Mouse (Mus musculus) CH12.LX (cell line): Measurements from ENCODE around the gene Hexdc. TPM values are rescaled to one million over a fixed set of nuclear protein-coding genes. Genes with fewer than 3 reads are reported as not detected.

Source experiments
- DNase-seq: peaks from one replicate; pipeline ENCODE4 v3.0.0-alpha.2; 2013; ENCODE audit errors: extremely low read depth
- H3K27ac ChIP-seq: 2 replicates; pipeline ENCODE4 v1.5.1; 2012; ENCODE audit warnings: low read depth, mild to moderate bottlenecking, control low read depth, moderate library complexity; ENCODE audit not compliant: insufficient read depth
- H3K27me3 ChIP-seq: replicated peaks from 2 replicates; pipeline ENCODE3; 2012; ENCODE audit warnings: inconsistent platforms
- H3K36me3 ChIP-seq, 2 experiments: replicated peaks in 1 of 2; 2 replicates each; pipeline versions ENCODE3 to v1.6.1; 2012; ENCODE audit warnings: inconsistent platforms in 1 of 2, low read length in 1 of 2, mild to moderate bottlenecking in 1 of 2, mixed read lengths in 1 of 2, moderate library complexity in 1 of 2; ENCODE audit not compliant: control insufficient read depth in 1 of 2, insufficient read depth in 1 of 2
- H3K4me1 ChIP-seq, 2 experiments: 2 replicates each; pipeline ENCODE4 v1.6.1; 2012; ENCODE audit warnings: inconsistent platforms in 1 of 2, moderate library complexity in 1 of 2; ENCODE audit not compliant: insufficient read depth in 2 of 2, control insufficient read depth in 1 of 2
- H3K4me2 ChIP-seq: 2 replicates; pipeline ENCODE4 v1.6.1; 2012; ENCODE audit warnings: low read depth, mild to moderate bottlenecking, control low read depth; ENCODE audit not compliant: poor library complexity, insufficient read depth, severe bottlenecking
- H3K4me3 ChIP-seq, 3 experiments: fragments of 150-350 bp in 1 of 3; sonication (generic) in 1 of 3; replicated peaks in 1 of 3; 2 replicates each; pipeline versions ENCODE3 to v1.5.1; 2011 to 2012; ENCODE audit warnings: low read depth in 2 of 3, low read length in 2 of 3, mild to moderate bottlenecking in 2 of 3, moderate library complexity in 2 of 3, control low read depth in 1 of 3, improper control_type of control experiment in 1 of 3, inconsistent platforms in 1 of 3, mixed read lengths in 1 of 3; ENCODE audit not compliant: poor library complexity in 1 of 3
- H3K79me2 ChIP-seq: replicated peaks from 2 replicates; pipeline ENCODE4 v1.6.1; 2012; ENCODE audit warnings: mild to moderate bottlenecking, moderate library complexity; ENCODE audit not compliant: control insufficient read depth, poor library complexity, insufficient read depth, severe bottlenecking; ENCODE audit errors: extremely low read depth
- H3K9ac ChIP-seq: 2 replicates; pipeline ENCODE4 v1.6.1; 2012; ENCODE audit warnings: low read depth, mild to moderate bottlenecking, control low read depth, moderate library complexity; ENCODE audit not compliant: insufficient read depth
- H3K9me3 ChIP-seq: replicated peaks from 2 replicates; pipeline ENCODE3; 2012; ENCODE audit warnings: low read length, inconsistent platforms, mixed read lengths
- CHD2 ChIP-seq: IDR thresholded peaks from 2 replicates; pipeline ENCODE4 v1.6.1; 2011; ENCODE audit warnings: low read length, improper control_type of control experiment
- CTCF ChIP-seq, 2 experiments: IDR thresholded peaks in 1 of 2; conservative IDR thresholded peaks in 1 of 2; 2 replicates each; pipeline ENCODE4 v1.5.1; 2011 to 2012; ENCODE audit warnings: low read depth in 2 of 2, low read length in 2 of 2, improper control_type of control experiment in 1 of 2, inconsistent platforms in 1 of 2, mild to moderate bottlenecking in 1 of 2, moderate library complexity in 1 of 2
- ETS1 ChIP-seq: conservative IDR thresholded peaks from 2 replicates; pipeline ENCODE4 v1.6.1; 2012; ENCODE audit warnings: low read depth, mild to moderate bottlenecking, inconsistent platforms, low read length, improper control_type of control experiment, moderate library complexity
- GABPA ChIP-seq: IDR thresholded peaks from 2 replicates; pipeline ENCODE4 v1.6.1; 2012; ENCODE audit warnings: low read depth, low read length, improper control_type of control experiment, inconsistent platforms; ENCODE audit not compliant: insufficient replicate concordance
- HCFC1 ChIP-seq: IDR thresholded peaks from 2 replicates; pipeline ENCODE4 v1.6.1; 2012; ENCODE audit warnings: low read depth, mild to moderate bottlenecking, inconsistent platforms, low read length, improper control_type of control experiment
- IRF4 ChIP-seq: IDR thresholded peaks from 2 replicates; pipeline ENCODE4 v1.6.1; 2014; ENCODE audit warnings: low read depth, mild to moderate bottlenecking, inconsistent platforms, low read length, improper control_type of control experiment
- JUN ChIP-seq: IDR thresholded peaks from 2 replicates; pipeline ENCODE4 v1.6.1; 2011; ENCODE audit warnings: low read depth, mild to moderate bottlenecking, low read length, improper control_type of control experiment, moderate library complexity; ENCODE audit not compliant: insufficient read depth
- KAT2A ChIP-seq: IDR thresholded peaks from 2 replicates; pipeline ENCODE4 v1.6.1; 2012; ENCODE audit warnings: low read length, improper control_type of control experiment, inconsistent platforms; ENCODE audit not compliant: insufficient replicate concordance
- MAFK ChIP-seq: IDR thresholded peaks from 2 replicates; pipeline ENCODE4 v1.6.1; 2011; ENCODE audit warnings: low read length, improper control_type of control experiment; ENCODE audit not compliant: insufficient replicate concordance
- MXI1 ChIP-seq: IDR thresholded peaks from 2 replicates; pipeline ENCODE4 v1.6.1; 2011; ENCODE audit warnings: mild to moderate bottlenecking, low read depth, low read length, improper control_type of control experiment
- NELFE ChIP-seq: IDR thresholded peaks from 2 replicates; pipeline ENCODE4 v1.6.1; 2011; ENCODE audit warnings: low read depth, low read length, improper control_type of control experiment
- POLR2A ChIP-seq: IDR thresholded peaks from 2 replicates; pipeline ENCODE4 v1.6.1; 2011; ENCODE audit warnings: low read depth, mild to moderate bottlenecking, improper control_type of control experiment, low read length
- POLR2AphosphoS2 ChIP-seq: IDR thresholded peaks from 2 replicates; pipeline ENCODE4 v1.6.1; 2011; ENCODE audit warnings: low read depth, low read length, improper control_type of control experiment
- SMC3 ChIP-seq: IDR thresholded peaks from 2 replicates; pipeline ENCODE4 v1.6.1; 2011; ENCODE audit warnings: low read depth, low read length, improper control_type of control experiment
- ZKSCAN1 ChIP-seq: IDR thresholded peaks from 2 replicates; pipeline ENCODE4 v1.6.1; 2012; ENCODE audit warnings: low read depth, inconsistent platforms, low read length, improper control_type of control experiment, borderline replicate concordance
- ZMIZ1 ChIP-seq: IDR thresholded peaks from 2 replicates; pipeline ENCODE4 v1.6.1; 2012; ENCODE audit warnings: low read depth, mild to moderate bottlenecking, inconsistent platforms, low read length, improper control_type of control experiment
- dilution Hi-C: fragments of 300-500 bp; cut with MboI; formaldehyde crosslinking; loops from 2 replicates; pipeline ENCODE4 v1.14.3; 2020; ENCODE audit warnings: low sequenced_read_pairs; ENCODE audit not compliant: extremely low pct_unique_long_range_greater_than_20kb, extremely low pct_ligation_motif_present
- in situ Hi-C: fragments of 300-500 bp; cut with MboI; formaldehyde crosslinking; loops from 3 replicates; pipeline ENCODE4 v1.14.3; 2019; ENCODE audit warnings: low sequenced_read_pairs, low pct_ligation_motif_present, low pct_unique_long_range_greater_than_20kb, mixed read lengths
- polyA plus RNA-seq: library from polyadenylated mRNA; unstranded; fragments of >175 nt; gene quantifications from 2 replicates; pipeline ENCODE4 v1.2.1, GENCODE M21; 2012; ENCODE audit warnings: low read depth; ENCODE audit not compliant: insufficient read length
- total RNA-seq, 2 experiments: library from RNA; depleted of rRNA; stranded (reverse); fragments of 300-350 nt in 1 of 2; fragments of >200 nt in 1 of 2; gene quantifications; 2 replicates each; pipeline ENCODE4 v1.2.3; 2012 to 2014

The Hexdc gene
- total and polyA plus RNA-seq, 3 experiments: 8.8 to 11.6 (median 10.6) TPM

- Histone ChIP-seq H3K9me3 (no peaks in the 10 kb centered on the region), H3K27me3 (no peaks in the 10 kb centered on the region), H3K4me2 (no peak overlapping the region), H3K4me3 (no peak overlapping the region), H3K36me3 (peaks cover 6 to 12% of the 10 kb centered on the region in 2 experiments), H3K79me2 (peaks cover 14% of the 10 kb centered on the region), H3K27ac (no peak overlapping the region), H3K4me1 (peaks cover 13 to 40% of the 10 kb centered on the region in 2 experiments), H3K9ac (no peak overlapping the region)
- dilution Hi-C loops: no loop called here
- no peak for TF ChIP-seq GABPA
- TF ChIP-seq ZKSCAN1: no peak
- no peak for TF ChIP-seq NELFE
- no peak for DNase-seq
- in situ Hi-C loops: no loop called here
Measured at GRCm38 (mm10) chr11:121231628-121232291, 27.5 kb downstream of the Hexdc start.

- Histone ChIP-seq H3K36me3 (peaks cover 0 to 3% of the 10 kb centered on the region in 2 experiments), H3K4me2 (no peak overlapping the region), H3K27ac (no peak overlapping the region)
- TF ChIP-seq MXI1 (no peak), SMC3 (no peak), KAT2A (no peak), NELFE (no peak), CTCF (conservative IDR thresholded peaks at IDR 0.05 in 1 of 2, IDR thresholded peaks at IDR 0.05 in 1 of 2; ENCODE audit: low read depth in 2 of 2, low read length in 2 of 2) (no peak), JUN (no peak), ETS1 (no peak), ZMIZ1 (no peak), POLR2AphosphoS2 (no peak), GABPA (no peak), CHD2 (no peak), POLR2A (no peak), MAFK (no peak), IRF4 (no peak), HCFC1 (no peak)
- TF ChIP-seq, all 38 proteins: peak for 0
- peaks cover 7 to 31% of the 10 kb centered on the region in 2 experiments; a peak in 3 of 4 replicates for H3K4me1 ChIP-seq
- dilution Hi-C loops (no loop called here), in situ Hi-C loops (no loop called here)
- no peak overlapping the region for H3K4me3 ChIP-seq
- H3K9me3 ChIP-seq: no peaks in the 10 kb centered on the region
- no peak for DNase-seq
- no peaks in the 10 kb centered on the region for H3K27me3 ChIP-seq
- no peak overlapping the region for H3K9ac ChIP-seq
- H3K79me2 ChIP-seq: peaks cover 8% of the 10 kb centered on the region
Measured at GRCm38 (mm10) chr11:121232706-121233105, 28.5 kb downstream of the Hexdc start.
